Mouse (Mus musculus): ENCODE data around the gene Kank3. TPM values are rescaled to one million over a fixed set of nuclear protein-coding genes. Genes with fewer than 3 reads are reported as not detected.

Gene Kank3
- total and polyA plus RNA-seq, 3 experiments = 54.6 to 139 (median 61.0) TPM

GRCm38 (mm10) chr17:33844196-33844595 is 33.9 kb downstream of the Kank3 start:
- no peak overlapping the region for H3K9ac ChIP-seq (ENCODE audit: low read depth, low read length)
- no peak for TF ChIP-seq CTCF (IDR thresholded peaks at IDR 0.05)
- TF ChIP-seq EP300 (IDR thresholded peaks at IDR 0.05; ENCODE audit: insufficient read depth, low read depth, low read length) = no peak
- no peak for TF ChIP-seq POLR2A (IDR thresholded peaks at IDR 0.05; ENCODE audit: insufficient read depth, low read depth, low read length)
- H3K4me1 ChIP-seq (ENCODE audit: control insufficient read depth, insufficient read depth, low read length) = no peaks in the 10 kb centered on the region
- H3K4me3 ChIP-seq = no peak overlapping the region
- H3K79me2 ChIP-seq (replicated peaks; ENCODE audit: control insufficient read depth, insufficient read depth, low read length) = no peaks in the 10 kb centered on the region
- 75% methylated on average over 1 of the region's 1 CpGs for WGBS
- intact Hi-C loops (cut with DNase I) = loop anchor here (5.0 kb wide), 1 partner anchor 43 kb away; no protein-coding TSS in a partner anchor
- H3K27ac ChIP-seq = no peak overlapping the region
- H3K27me3 ChIP-seq (ENCODE audit: control insufficient read depth, insufficient read depth, low read length) = no peaks in the 10 kb centered on the region
- no peaks in the 10 kb centered on the region for H3K36me3 ChIP-seq (ENCODE audit: control insufficient read depth, insufficient read depth, low read length)
- DNase-seq = no peak

GRCm38 (mm10) chr17:33848139-33848538 is 37.8 kb downstream of the Kank3 start:
- Histone ChIP-seq H3K9ac (ENCODE audit: low read depth, low read length) (no peak overlapping the region), H3K27me3 (ENCODE audit: control insufficient read depth, insufficient read depth, low read length) (no peaks in the 10 kb centered on the region), H3K4me1 (ENCODE audit: control insufficient read depth, insufficient read depth, low read length) (no peaks in the 10 kb centered on the region; the same call in 1 of the 2 replicates), H3K79me2 (replicated peaks; ENCODE audit: control insufficient read depth, insufficient read depth, low read length) (no peaks in the 10 kb centered on the region), H3K36me3 (ENCODE audit: control insufficient read depth, insufficient read depth, low read length) (no peaks in the 10 kb centered on the region), H3K4me3 (no peak overlapping the region), H3K27ac (no peak overlapping the region)
- TF ChIP-seq POLR2A (IDR thresholded peaks at IDR 0.05; ENCODE audit: insufficient read depth, low read depth, low read length) (no peak), EP300 (IDR thresholded peaks at IDR 0.05; ENCODE audit: insufficient read depth, low read depth, low read length) (no peak), CTCF (IDR thresholded peaks at IDR 0.05) (no peak)
- DNase-seq = no peak
- 80% methylated on average over 8 of the region's 8 CpGs for WGBS
- intact Hi-C loops (cut with DNase I) = no loop called here

- Histone ChIP-seq H3K27me3 (ENCODE audit: control insufficient read depth, insufficient read depth, low read length) (no peaks in the 10 kb centered on the region), H3K4me1 (ENCODE audit: control insufficient read depth, insufficient read depth, low read length) (no peaks in the 10 kb centered on the region; the same call in 1 of the 2 replicates), H3K36me3 (ENCODE audit: control insufficient read depth, insufficient read depth, low read length) (no peaks in the 10 kb centered on the region), H3K27ac (no peak overlapping the region), H3K4me3 (no peak overlapping the region), H3K9ac (ENCODE audit: low read depth, low read length) (no peak overlapping the region), H3K79me2 (replicated peaks; ENCODE audit: control insufficient read depth, insufficient read depth, low read length) (no peaks in the 10 kb centered on the region)
- 24% methylated on average over 1 of the region's 1 CpGs for WGBS
- intact Hi-C loops (cut with DNase I) = no loop called here
- no peak for TF ChIP-seq EP300 (IDR thresholded peaks at IDR 0.05; ENCODE audit: insufficient read depth, low read depth, low read length)
- TF ChIP-seq POLR2A (IDR thresholded peaks at IDR 0.05; ENCODE audit: insufficient read depth, low read depth, low read length) = no peak
- no peak for TF ChIP-seq CTCF (IDR thresholded peaks at IDR 0.05)
- DNase-seq = no peak
Measured at GRCm38 (mm10) chr17:33851331-33851730, 41.0 kb downstream of the Kank3 start.

GRCm38 (mm10) chr17:33857816-33858215 is 47.5 kb downstream of the Kank3 start:
- TF ChIP-seq CTCF (IDR thresholded peaks at IDR 0.05) = no peak
- TF ChIP-seq EP300 (IDR thresholded peaks at IDR 0.05; ENCODE audit: insufficient read depth, low read depth, low read length) = no peak
- TF ChIP-seq POLR2A (IDR thresholded peaks at IDR 0.05; ENCODE audit: insufficient read depth, low read depth, low read length) = no peak
- Histone ChIP-seq H3K27ac (no peak overlapping the region), H3K27me3 (ENCODE audit: control insufficient read depth, insufficient read depth, low read length) (no peaks in the 10 kb centered on the region), H3K36me3 (ENCODE audit: control insufficient read depth, insufficient read depth, low read length) (no peaks in the 10 kb centered on the region), H3K4me3 (no peak overlapping the region), H3K9ac (ENCODE audit: low read depth, low read length) (no peak overlapping the region), H3K4me1 (ENCODE audit: control insufficient read depth, insufficient read depth, low read length) (no peaks in the 10 kb centered on the region), H3K79me2 (replicated peaks; ENCODE audit: control insufficient read depth, insufficient read depth, low read length) (no peaks in the 10 kb centered on the region)
- DNase-seq = no peak
- 81% methylated on average over 4 of the region's 4 CpGs for WGBS
- intact Hi-C loops (cut with DNase I) = no loop called here

GRCm38 (mm10) chr17:33865330-33866030 is 55.2 kb downstream of the Kank3 start:
- H3K4me3 ChIP-seq = no peak overlapping the region
- WGBS = 20% methylated on average over 9 of the region's 9 CpGs
- H3K27me3 ChIP-seq (ENCODE audit: control insufficient read depth, insufficient read depth, low read length) = no peaks in the 10 kb centered on the region
- DNase-seq = peak in 1 of 2 experiments; percentile 40
- no peaks in the 10 kb centered on the region for H3K4me1 ChIP-seq (ENCODE audit: control insufficient read depth, insufficient read depth, low read length)
- H3K79me2 ChIP-seq (replicated peaks; ENCODE audit: control insufficient read depth, insufficient read depth, low read length) = no peaks in the 10 kb centered on the region
- no peaks in the 10 kb centered on the region for H3K36me3 ChIP-seq (ENCODE audit: control insufficient read depth, insufficient read depth, low read length)
- intact Hi-C loops (cut with DNase I) = no loop called here
- H3K9ac ChIP-seq (ENCODE audit: low read depth, low read length) = no peak overlapping the region
- TF ChIP-seq CTCF (IDR thresholded peaks at IDR 0.05) (peak; percentile 66), EP300 (IDR thresholded peaks at IDR 0.05; ENCODE audit: insufficient read depth, low read depth, low read length) (no peak)
- H3K27ac ChIP-seq = no peak overlapping the region

Other genes with a start within 250 kb of the Kank3 start
- 1 to 10 TPM; 7.3 to 7.7 TPM for gene Zfp414, start 181.4 kb upstream of the Kank3 start, total RNA-seq (2021)
- 27.0 and 28.4 TPM in 2 replicates for gene Zfp414, start 181.4 kb upstream of the Kank3 start, polyA plus RNA-seq (2012; rRNA removed)
- gene Pram1, start 172.5 kb upstream of the Kank3 start, total RNA-seq (2021) = under 1 TPM in 1 of 2 experiments, not detected in 1; 0.32 TPM
- 0.41 and 0.61 TPM in 2 replicates for gene Pram1, start 172.5 kb upstream of the Kank3 start, polyA plus RNA-seq (2012; rRNA removed)
- 10 to 100 TPM; 87.9 to 89.9 TPM for gene Hnrnpm, start 123.7 kb upstream of the Kank3 start, total RNA-seq (2021)
- 36.2 and 51.2 TPM in 2 replicates for gene Hnrnpm, start 123.7 kb upstream of the Kank3 start, polyA plus RNA-seq (2012; rRNA removed)
- 100 to 1,000 TPM; 136 to 182 TPM for gene March2, start 91.8 kb upstream of the Kank3 start, total RNA-seq (2021)
- gene March2, start 91.8 kb upstream of the Kank3 start, polyA plus RNA-seq (2012; rRNA removed) = 146 and 147 TPM in 2 replicates
- 100 to 1,000 TPM; 238 to 272 TPM for gene Rab11b, start 50.0 kb upstream of the Kank3 start, total RNA-seq (2021)
- 388 and 477 TPM in 2 replicates for gene Rab11b, start 50.0 kb upstream of the Kank3 start, polyA plus RNA-seq (2012; rRNA removed)
- gene Angptl4, start 28.7 kb upstream of the Kank3 start, total RNA-seq (2021) = 1 to 10 TPM; 4.7 to 7.2 TPM
- gene Angptl4, start 28.7 kb upstream of the Kank3 start, polyA plus RNA-seq (2012; rRNA removed) = 13.2 and 18.9 TPM in 2 replicates
- gene Rps28, start 14.0 kb downstream of the Kank3 start, total RNA-seq (2021) = 100 to 1,000 TPM; 683 to 757 TPM
- 329 and 480 TPM in 2 replicates for gene Rps28, start 14.0 kb downstream of the Kank3 start, polyA plus RNA-seq (2012; rRNA removed)
- gene Ndufa7, start 14.1 kb downstream of the Kank3 start, total RNA-seq (2021) = 100 to 1,000 TPM; 609 to 707 TPM
- gene Ndufa7, start 14.1 kb downstream of the Kank3 start, polyA plus RNA-seq (2012; rRNA removed) = 755 and 759 TPM in 2 replicates
- gene Cd320, start 32.6 kb downstream of the Kank3 start, total RNA-seq (2021) = 10 to 100 TPM; 27.8 to 34.3 TPM
- gene Cd320, start 32.6 kb downstream of the Kank3 start, polyA plus RNA-seq (2012; rRNA removed) = 36.1 and 46.9 TPM in 2 replicates
- gene Gm7029, start 63.3 kb downstream of the Kank3 start, total RNA-seq (2021) = not detected
- gene Gm7029, start 63.3 kb downstream of the Kank3 start, polyA plus RNA-seq (2012; rRNA removed) = not detected in 2 replicates
- gene Kifc1, start 80.1 kb downstream of the Kank3 start, total RNA-seq (2021) = under 1 TPM; 0.57 to 0.66 TPM
- 0.59 and 0.94 TPM in 2 replicates for gene Kifc1, start 80.1 kb downstream of the Kank3 start, polyA plus RNA-seq (2012; rRNA removed)
- gene Platr17, start 94.6 kb downstream of the Kank3 start, total RNA-seq (2021) = not detected
- gene Platr17, start 94.6 kb downstream of the Kank3 start, polyA plus RNA-seq (2012; rRNA removed) = not detected in 2 replicates
- gene Daxx, start 98.9 kb downstream of the Kank3 start, total RNA-seq (2021) = 10 to 100 TPM; 11.5 to 16.4 TPM
- 18.5 and 20.5 TPM in 2 replicates for gene Daxx, start 98.9 kb downstream of the Kank3 start, polyA plus RNA-seq (2012; rRNA removed)
- 100 to 1,000 TPM in 1 of 2 experiments, 10 to 100 TPM in 1; 98.9 to 124 TPM for gene Tapbp, start 105.4 kb downstream of the Kank3 start, total RNA-seq (2021)
- gene Tapbp, start 105.4 kb downstream of the Kank3 start, polyA plus RNA-seq (2012; rRNA removed) = 62.5 and 75.7 TPM in 2 replicates
- gene Zbtb22, start 105.4 kb downstream of the Kank3 start, total RNA-seq (2021) = 10 to 100 TPM; 13.7 to 18.8 TPM
- gene Zbtb22, start 105.4 kb downstream of the Kank3 start, polyA plus RNA-seq (2012; rRNA removed) = 24.6 and 26.8 TPM in 2 replicates
- 10 to 100 TPM; 33.2 to 36.0 TPM for gene Rgl2, start 119.0 kb downstream of the Kank3 start, total RNA-seq (2021)
- gene Rgl2, start 119.0 kb downstream of the Kank3 start, polyA plus RNA-seq (2012; rRNA removed) = 89.1 and 101 TPM in 2 replicates
- 10 to 100 TPM; 77.7 to 81.0 TPM for gene Pfdn6, start 129.8 kb downstream of the Kank3 start, total RNA-seq (2021)
- 28.0 and 29.6 TPM in 2 replicates for gene Pfdn6, start 129.8 kb downstream of the Kank3 start, polyA plus RNA-seq (2012; rRNA removed)
- gene Wdr46, start 130.1 kb downstream of the Kank3 start, total RNA-seq (2021) = 10 to 100 TPM in 1 of 2 experiments, 1 to 10 TPM in 1; 8.8 to 10.0 TPM
- 8.7 and 9.1 TPM in 2 replicates for gene Wdr46, start 130.1 kb downstream of the Kank3 start, polyA plus RNA-seq (2012; rRNA removed)
- 1 to 10 TPM; 1.8 to 1.9 TPM for gene B3galt4, start 141.0 kb downstream of the Kank3 start, total RNA-seq (2021)
- 2.4 and 3.4 TPM in 2 replicates for gene B3galt4, start 141.0 kb downstream of the Kank3 start, polyA plus RNA-seq (2012; rRNA removed)
- gene Vps52, start 145.3 kb downstream of the Kank3 start, total RNA-seq (2021) = 10 to 100 TPM; 38.1 to 39.1 TPM
- gene Vps52, start 145.3 kb downstream of the Kank3 start, polyA plus RNA-seq (2012; rRNA removed) = 47.8 and 56.4 TPM in 2 replicates
- 100 to 1,000 TPM; 364 to 420 TPM for gene Rps18, start 145.5 kb downstream of the Kank3 start, total RNA-seq (2021)
- 180 and 194 TPM in 2 replicates for gene Rps18, start 145.5 kb downstream of the Kank3 start, polyA plus RNA-seq (2012; rRNA removed)
- gene H2-K1, start 189.8 kb downstream of the Kank3 start, total RNA-seq (2021) = 100 to 1,000 TPM; 103 to 117 TPM
- gene H2-K1, start 189.8 kb downstream of the Kank3 start, polyA plus RNA-seq (2012; rRNA removed) = 655 and 1,075 TPM in 2 replicates
- 10 to 100 TPM; 13.0 to 13.1 TPM for gene Ring1, start 214.2 kb downstream of the Kank3 start, total RNA-seq (2021)
- 18.6 and 20.8 TPM in 2 replicates for gene Ring1, start 214.2 kb downstream of the Kank3 start, polyA plus RNA-seq (2012; rRNA removed)
- 100 to 1,000 TPM; 112 to 138 TPM for gene H2-Ke6, start 217.5 kb downstream of the Kank3 start, total RNA-seq (2021)
- gene H2-Ke6, start 217.5 kb downstream of the Kank3 start, polyA plus RNA-seq (2012; rRNA removed) = 87.0 and 91.6 TPM in 2 replicates
- gene Slc39a7, start 221.2 kb downstream of the Kank3 start, total RNA-seq (2021) = 10 to 100 TPM; 76.0 to 79.8 TPM
- gene Slc39a7, start 221.2 kb downstream of the Kank3 start, polyA plus RNA-seq (2012; rRNA removed) = 64.0 and 72.5 TPM in 2 replicates
- 10 to 100 TPM; 39.1 to 42.4 TPM for gene Rxrb, start 221.3 kb downstream of the Kank3 start, total RNA-seq (2021)
- gene Rxrb, start 221.3 kb downstream of the Kank3 start, polyA plus RNA-seq (2012; rRNA removed) = 38.8 and 41.3 TPM in 2 replicates
- 1 to 10 TPM in 1 of 2 experiments, under 1 TPM in 1; 0.89 to 1.8 TPM for gene Col11a2, start 228.9 kb downstream of the Kank3 start, total RNA-seq (2021)
- 0.98 and 1.7 TPM in 2 replicates for gene Col11a2, start 228.9 kb downstream of the Kank3 start, polyA plus RNA-seq (2012; rRNA removed)

All from heart, adult 2 months (tissue).